Mouse (Mus musculus) right cerebral cortex, postnatal 10 days (tissue): ENCODE measurements around the gene Calr3.

ENCODE experiments used
- DNase-seq, 2 experiments: peaks; one replicate each; pipeline ENCODE4 v3.0.0; 2021; ENCODE audit warnings: low spot score in 2 of 2

The Calr3 gene

DNA sequence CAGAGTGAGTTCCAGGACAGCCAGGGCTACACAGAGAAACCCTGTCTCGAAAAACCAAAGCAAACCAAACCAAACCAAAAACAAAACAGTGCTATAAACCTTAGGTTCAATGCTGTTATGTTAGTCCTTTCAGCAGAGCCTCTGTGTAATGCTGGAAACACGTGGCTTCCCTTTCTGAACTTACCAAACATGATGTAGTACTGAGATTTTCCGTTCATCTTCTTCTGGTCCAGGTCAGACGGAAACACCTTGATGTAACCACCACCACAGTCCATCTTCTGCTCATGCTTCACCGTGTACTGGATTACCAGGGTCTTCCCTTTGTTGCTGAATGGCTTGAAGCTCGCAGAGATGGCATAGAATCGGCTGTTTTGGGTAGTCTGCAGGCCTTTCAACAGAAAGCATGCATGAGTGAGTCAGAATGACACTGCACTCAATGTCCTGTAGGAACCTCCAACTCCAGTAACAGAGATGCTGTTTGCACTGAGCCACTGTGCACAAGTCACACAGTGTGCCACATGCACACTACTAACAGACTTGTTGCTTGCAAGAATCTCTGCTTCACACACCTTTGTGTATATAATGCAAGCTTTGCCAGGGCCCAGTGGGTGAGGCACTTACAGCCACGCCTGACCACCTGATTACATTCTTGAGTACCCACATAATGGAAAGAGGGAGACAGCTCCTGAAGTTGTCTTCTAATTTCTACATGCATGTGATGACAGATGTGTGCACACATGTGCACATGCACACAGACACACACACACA is 5.2 kb downstream of the Calr3 start:
- DNase-seq = no peak

DNA sequence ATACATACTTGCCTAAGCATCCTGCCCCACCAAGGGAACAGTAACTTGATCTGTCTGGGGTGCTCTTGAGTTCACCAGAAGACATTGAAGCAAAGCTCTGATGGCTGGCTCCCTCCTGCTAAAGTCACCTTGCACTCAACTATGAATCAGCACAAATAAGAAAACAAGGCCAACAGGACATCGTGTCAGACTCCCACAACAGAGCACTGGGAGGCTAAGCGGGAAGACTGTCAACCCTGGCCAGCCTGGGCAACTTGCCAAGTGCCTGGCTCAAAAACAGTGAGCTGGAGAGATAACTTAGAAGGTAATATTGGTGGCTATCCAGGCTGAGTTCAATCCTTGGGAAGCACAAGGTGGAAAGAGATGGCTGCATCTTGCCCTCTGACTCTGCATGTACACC is 8.7 kb downstream of the Calr3 start:
- DNase-seq = peak in 1 of 2 experiments; percentile 45

DNA sequence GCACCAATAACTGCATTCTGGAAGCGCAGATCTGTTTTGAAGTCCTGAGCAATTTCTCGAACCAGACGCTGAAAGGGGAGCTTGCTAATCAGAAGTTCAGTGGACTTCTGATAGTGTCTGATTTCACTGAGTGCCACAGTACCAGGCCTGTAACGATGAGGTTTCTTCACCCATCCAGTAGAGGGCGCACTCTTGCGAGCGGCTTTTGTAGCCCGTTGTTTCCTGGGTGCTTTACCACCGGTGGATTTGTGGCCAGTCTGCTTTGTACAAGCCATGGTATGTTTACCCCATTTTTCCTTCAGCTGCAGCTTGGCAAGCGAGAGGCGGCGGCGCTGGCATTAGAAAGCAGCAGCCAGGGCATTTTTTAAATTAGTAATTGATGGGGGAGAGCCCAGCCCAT is 14.0 kb downstream of the Calr3 start:
- no peak for DNase-seq

DNA sequence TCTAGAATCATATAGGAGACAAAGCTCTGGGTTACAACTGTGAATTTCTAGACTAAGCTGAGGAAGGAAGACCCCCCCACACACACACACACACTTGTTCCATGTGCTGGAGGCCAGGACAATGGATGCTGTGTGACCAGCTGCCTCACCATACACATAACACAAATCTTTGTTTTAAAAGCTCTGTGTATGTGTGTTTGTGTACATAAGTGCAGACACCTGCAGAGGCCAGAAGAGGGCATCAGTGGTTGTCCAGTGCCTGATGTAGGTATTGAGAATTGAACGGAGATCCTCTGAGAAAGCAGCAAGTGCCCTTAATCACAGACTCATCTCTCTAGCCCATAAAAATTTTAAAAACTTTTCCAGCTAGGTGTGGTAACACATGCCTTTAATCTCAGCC is 20.7 kb downstream of the Calr3 start:
- DNase-seq = no peak

GRCm38 (mm10) chr8:72421362-72422335 is 22.0 kb downstream of the Calr3 start, which contains the start of gene Eps15l1:
Eps15l1 (minus strand) TSS chr8:72421460.
- peak; percentile 100 for DNase-seq

DNA sequence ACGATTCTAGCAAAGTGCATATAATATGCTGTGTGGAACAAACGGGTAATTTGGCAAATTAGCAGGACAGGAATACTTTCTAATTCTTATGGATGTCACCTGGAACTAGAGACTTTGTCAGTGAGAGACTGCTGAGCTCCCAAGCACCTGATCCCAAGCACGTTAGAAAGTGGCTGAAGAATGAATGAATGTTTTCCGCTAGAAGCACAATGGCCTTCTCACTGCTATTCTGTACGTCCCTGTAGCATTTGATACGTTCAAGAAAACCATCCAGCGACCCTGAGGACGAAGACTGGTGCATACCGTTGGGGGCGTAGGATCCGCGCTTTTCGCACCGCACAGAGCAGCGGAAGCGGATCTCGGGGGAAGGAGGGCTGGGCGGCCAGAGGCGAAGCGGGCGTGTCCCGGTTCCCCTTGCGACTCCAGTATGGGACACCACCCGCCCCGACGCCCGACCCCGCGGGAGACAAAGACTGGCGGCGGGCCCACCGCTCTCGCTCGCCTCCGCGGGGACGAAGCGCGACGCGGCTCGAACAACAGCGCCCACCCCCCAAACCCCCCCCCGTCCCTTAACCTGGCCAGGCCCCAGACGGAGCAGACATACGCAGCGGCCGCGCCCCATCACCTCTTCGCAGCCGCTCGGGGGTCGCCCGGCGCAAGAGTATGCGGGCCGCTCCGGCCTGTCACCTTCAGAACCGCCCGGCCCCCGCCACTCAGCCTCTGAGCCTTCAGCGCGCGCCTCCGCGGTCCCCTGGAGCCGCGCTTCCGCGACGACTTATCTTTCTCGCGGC is 22.9 kb downstream of the Calr3 start:
- peak; percentile 57 to 60 for DNase-seq

DNA sequence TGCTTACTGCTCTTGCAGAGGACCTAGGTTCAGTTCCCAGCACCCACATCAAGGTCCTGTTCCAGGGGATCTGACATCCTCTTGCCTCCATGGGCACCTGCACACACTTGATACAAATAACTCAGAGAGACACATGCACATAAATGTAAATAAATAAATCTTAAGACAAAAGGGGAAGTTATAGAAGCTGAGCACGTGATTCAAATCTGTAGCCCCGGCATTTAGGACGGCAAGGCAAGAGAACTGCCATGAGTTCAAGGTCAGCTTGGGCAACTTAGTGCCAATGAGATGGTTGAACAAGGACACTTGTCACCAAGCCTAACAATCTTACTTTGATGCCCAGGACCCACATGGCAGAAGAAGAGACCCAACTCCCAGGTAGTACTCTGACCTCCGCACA is 25.6 kb downstream of the Calr3 start:
- DNase-seq = no peak

DNA sequence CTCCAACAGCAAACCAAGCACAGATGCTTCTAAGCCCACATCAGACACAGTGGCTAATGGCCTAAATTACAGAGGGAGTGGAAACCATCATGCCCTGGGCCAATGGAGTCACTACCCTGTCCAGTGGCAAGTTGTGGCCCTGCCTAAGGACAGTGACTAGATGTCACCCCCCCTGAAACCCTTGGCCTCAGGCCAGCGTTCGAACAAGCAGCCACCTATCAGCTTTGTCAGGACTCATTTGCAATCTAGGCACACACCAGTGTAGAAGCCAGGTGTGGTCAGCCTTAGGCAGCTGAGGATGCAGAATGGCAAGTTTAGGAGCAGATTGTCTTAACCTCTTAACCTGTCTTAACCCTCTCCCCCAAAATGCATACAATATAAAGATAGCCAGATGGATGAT is 28.4 kb downstream of the Calr3 start:
- DNase-seq = no peak

DNA sequence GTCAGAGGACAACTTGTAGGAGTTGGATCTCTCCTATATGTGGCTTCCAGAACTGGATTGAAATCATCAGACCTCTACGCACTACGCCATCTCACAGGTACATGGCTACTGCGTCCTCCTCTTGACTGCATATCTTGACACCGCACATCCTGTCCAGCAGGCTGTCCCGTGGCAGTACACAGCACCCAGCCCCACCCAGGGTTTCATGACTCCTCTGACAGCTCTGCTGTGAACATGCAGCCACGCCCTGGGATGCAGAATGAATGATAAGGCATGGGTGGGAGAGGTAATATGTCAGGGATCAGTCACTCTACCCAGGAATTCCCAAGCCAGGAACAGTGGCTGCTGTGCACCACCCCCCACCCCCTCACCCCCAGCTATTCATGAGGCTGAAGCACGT is 29.8 kb downstream of the Calr3 start:
- DNase-seq = no peak

DNA sequence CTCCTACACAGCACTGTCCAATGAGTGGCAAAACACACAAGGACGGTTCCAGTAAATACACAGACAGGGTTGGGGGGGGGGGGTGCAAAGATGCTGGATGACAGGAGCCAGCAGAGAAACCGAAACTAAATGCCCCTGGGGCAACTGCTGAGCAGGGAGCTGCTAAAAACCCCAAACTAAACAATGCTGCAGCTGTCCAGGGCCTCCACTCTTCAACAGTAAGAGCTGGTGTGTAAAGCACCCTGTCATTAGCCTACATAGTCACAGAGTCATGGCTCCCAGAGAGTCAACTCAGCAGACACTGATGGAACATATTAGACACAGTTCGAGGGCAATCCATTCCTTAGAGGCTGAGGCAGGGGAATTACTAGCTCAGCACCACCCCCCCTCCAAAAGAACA is 34.2 kb downstream of the Calr3 start:
- DNase-seq = no peak

- no peak for DNase-seq
Measured at GRCm38 (mm10) chr8:72407878-72408277, 35.8 kb downstream of the Calr3 start.

DNA sequence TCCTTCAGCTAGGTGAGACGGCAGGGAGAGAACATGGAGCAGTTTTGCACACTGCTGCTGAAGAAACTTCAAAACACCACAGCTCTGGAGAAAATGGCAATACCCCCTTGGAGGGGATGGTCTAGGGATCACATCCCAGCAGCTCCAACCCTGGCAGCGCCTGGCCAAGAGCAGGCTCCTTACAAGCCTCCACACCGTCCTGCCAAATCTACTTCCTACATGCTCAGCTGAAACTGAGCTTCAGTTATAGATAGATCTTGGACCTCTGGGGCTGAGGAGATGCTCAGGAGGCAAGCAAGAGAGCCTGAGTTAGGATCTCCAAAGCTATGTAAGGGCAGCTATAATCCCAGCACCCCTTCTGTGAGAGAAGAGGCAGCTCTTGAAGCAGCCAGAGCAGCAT is 40.7 kb downstream of the Calr3 start:
- no peak for DNase-seq

- no peak for DNase-seq
Measured at GRCm38 (mm10) chr8:72401381-72401780, 42.3 kb downstream of the Calr3 start.

DNA sequence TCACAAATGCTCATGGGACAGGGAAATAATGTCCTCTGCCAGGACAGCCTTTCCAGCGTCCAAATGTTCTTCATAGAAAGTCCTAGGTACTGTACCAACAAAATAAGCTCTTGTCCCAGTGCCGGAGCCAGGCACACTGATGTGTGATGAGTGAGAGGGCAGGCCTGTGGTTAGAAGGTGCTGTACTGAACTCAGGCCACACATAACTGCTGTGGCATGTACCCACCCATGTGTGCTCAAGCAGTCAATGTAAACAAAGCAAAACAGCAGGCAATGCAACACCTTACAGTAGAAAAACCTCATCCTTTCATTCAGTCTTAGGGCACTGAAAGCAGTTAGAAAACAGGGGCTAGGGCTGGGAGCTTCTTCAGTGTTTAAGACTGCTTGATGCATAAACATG is 57.9 kb downstream of the Calr3 start:
- DNase-seq = no peak

DNA sequence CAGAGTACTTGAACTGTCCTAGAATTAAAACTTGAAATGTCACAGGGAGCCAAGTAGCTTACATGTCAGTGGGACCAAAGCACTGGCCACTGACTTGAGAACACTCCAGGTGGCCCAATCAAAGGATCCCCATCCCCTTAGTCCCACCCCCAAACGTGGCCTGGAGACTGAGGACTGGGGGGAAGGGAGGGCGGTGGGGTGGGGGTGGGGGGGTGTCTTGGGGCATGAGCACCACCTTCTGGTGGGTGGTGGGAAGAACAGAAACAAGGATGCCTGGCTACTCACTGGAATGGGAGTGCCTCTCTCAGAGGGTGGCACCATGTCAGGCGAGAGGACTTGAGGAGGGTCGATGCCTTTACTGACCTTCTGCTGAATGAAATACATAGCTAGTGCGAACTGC is 61.3 kb downstream of the Calr3 start:
- DNase-seq = no peak

GRCm38 (mm10) chr8:72380656-72381055 is 63.0 kb downstream of the Calr3 start:
- no peak for DNase-seq

GRCm38 (mm10) chr8:72376900-72377299 is 66.8 kb downstream of the Calr3 start:
- DNase-seq = no peak

- no peak for DNase-seq
Measured at GRCm38 (mm10) chr8:72376309-72376708, 67.4 kb downstream of the Calr3 start.

DNA sequence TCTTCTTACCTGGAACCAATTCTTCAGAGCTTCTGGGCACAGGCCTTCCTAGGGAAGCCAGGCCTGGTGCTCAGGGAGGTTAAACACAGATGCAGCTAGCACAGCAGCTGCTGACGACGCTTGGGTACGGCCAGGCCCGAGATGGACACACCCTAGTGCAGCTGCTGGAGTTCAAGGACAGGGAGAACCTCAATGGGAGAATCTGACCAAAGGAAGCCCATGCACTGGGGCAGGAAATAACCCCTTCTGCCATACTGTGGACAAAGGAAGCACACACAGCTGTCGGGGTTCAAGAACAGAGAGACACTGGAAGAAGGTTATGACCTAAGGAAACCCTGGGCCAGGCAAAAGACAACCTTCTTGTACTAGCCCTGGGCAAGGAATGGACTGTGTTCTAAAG is 68.5 kb downstream of the Calr3 start:
- no peak for DNase-seq
